Comparison of ENCODE assay signal across 19 mouse cellular contexts in genomic region chr5:106710085-106710409, GRCm38 (mm10). TPM values are rescaled to one million over a fixed set of nuclear protein-coding genes. Genes with fewer than 3 reads are reported as not detected.
DNase-seq lines count a peak whose midpoint lies in the region; ATAC-seq and TF ChIP-seq lines count a peak whose summit lies in the region.
"Had no signal": no experiment of that assay in that cellular context is flagged by ENCODE, and none has a peak within 500 bp of the region (broad histone marks: within the 10 kb centered on the region; RNA-seq: fewer than 3 reads in every experiment).

No protein-coding gene starts in this region.

- TF ChIP-seq EP300 in heart, adult 2 months (IDR thresholded peaks at IDR 0.05; ENCODE audit: insufficient read depth, low read depth, low read length), result no peak

- H3K4me3 ChIP-seq in heart, embryonic 11.5 days (ENCODE audit: low read depth, low read length), result peak overlapping the region; percentile 4; the same call in 1 of the 2 replicates
- no peak overlapping the region for H3K4me3 ChIP-seq in heart, adult 2 months
- no peak overlapping the region for H3K4me3 ChIP-seq in lung, embryonic 16.5 days (ENCODE audit: low read length)
- no peak overlapping the region for H3K4me3 ChIP-seq in intestine, embryonic 15.5 days (replicated peaks)
- H3K4me3 ChIP-seq: embryonic facial prominence, embryonic 13.5 days; gastrocnemius, adult 2 months; hindbrain, embryonic 13.5 days; limb, embryonic 13.5 days; megakaryocyte, embryonic 14.5 days; myocyte had no signal

- no peaks in the 10 kb centered on the region for H3K36me3 ChIP-seq in heart, embryonic 11.5 days (ENCODE audit: control insufficient read depth, insufficient read depth, low read length)
- H3K36me3 ChIP-seq in heart, adult 2 months (ENCODE audit: control insufficient read depth, insufficient read depth, low read length), result no peaks in the 10 kb centered on the region
- no peaks in the 10 kb centered on the region for H3K36me3 ChIP-seq in lung, embryonic 16.5 days (ENCODE audit: control insufficient read depth, insufficient read depth, low read length)
- no peaks in the 10 kb centered on the region for H3K36me3 ChIP-seq in intestine, embryonic 15.5 days
- H3K36me3 ChIP-seq: embryonic facial prominence, embryonic 13.5 days; hindbrain, embryonic 13.5 days; limb, embryonic 13.5 days had no signal

- no peak for DNase-seq in heart, adult 2 months
- no peak for DNase-seq in lung, postnatal 36 days
- DNase-seq in spleen, postnatal 36 days (ENCODE audit: low spot score in 2 of 2), result no peak
- no peak for DNase-seq in left cerebral cortex, postnatal 4 days
- DNase-seq: adrenal gland, postnatal 25 days; gastrocnemius, adult 2 months; kidney, adult 18-20 months; kidney, postnatal 25 days; right cerebral cortex, adult 18-20 months had no signal

- no peaks in the 10 kb centered on the region for H3K9me3 ChIP-seq in heart, embryonic 11.5 days (replicated peaks; ENCODE audit: control insufficient read depth, low read length)
- no peaks in the 10 kb centered on the region for H3K9me3 ChIP-seq in lung, embryonic 16.5 days (ENCODE audit: control insufficient read depth, low read length)
- no peaks in the 10 kb centered on the region for H3K9me3 ChIP-seq in intestine, embryonic 15.5 days
- H3K9me3 ChIP-seq: embryonic facial prominence, embryonic 13.5 days; hindbrain, embryonic 13.5 days; limb, embryonic 13.5 days; megakaryocyte, embryonic 14.5 days had no signal

- no peaks in the 10 kb centered on the region for H3K27me3 ChIP-seq in heart, embryonic 11.5 days (ENCODE audit: control insufficient read depth, insufficient read depth, low read length)
- no peaks in the 10 kb centered on the region for H3K27me3 ChIP-seq in heart, adult 2 months (ENCODE audit: control insufficient read depth, insufficient read depth, low read length)
- no peaks in the 10 kb centered on the region for H3K27me3 ChIP-seq in lung, embryonic 16.5 days (ENCODE audit: control insufficient read depth, insufficient read depth, low read depth, low read length)
- no peaks in the 10 kb centered on the region for H3K27me3 ChIP-seq in intestine, embryonic 15.5 days (replicated peaks)
- H3K27me3 ChIP-seq: embryonic facial prominence, embryonic 13.5 days; hindbrain, embryonic 13.5 days; limb, embryonic 13.5 days had no signal

- TF ChIP-seq CTCF in heart, adult 2 months (IDR thresholded peaks at IDR 0.05), result no peak

- intact Hi-C loops in heart, adult 2 months (cut with DNase I), result no loop called here
- intact Hi-C loops in left cerebral cortex, postnatal 4 days (cut with DNase I), result no loop called here

- H3K4me2 ChIP-seq in heart, embryonic 11.5 days, result peak overlapping the region; percentile 49
- H3K4me2 ChIP-seq in lung, embryonic 16.5 days (ENCODE audit: low read depth, low read length), result no peak overlapping the region
- H3K4me2 ChIP-seq in intestine, embryonic 15.5 days (replicated peaks), result peak overlapping the region; percentile 31; the same call in 1 of the 2 replicates
- H3K4me2 ChIP-seq: embryonic facial prominence, embryonic 13.5 days; hindbrain, embryonic 13.5 days; limb, embryonic 13.5 days had no signal

- no peaks in the 10 kb centered on the region for H3K79me2 ChIP-seq in heart, adult 2 months (replicated peaks; ENCODE audit: control insufficient read depth, insufficient read depth, low read length)

- peaks cover 32% of the 10 kb centered on the region for H3K4me1 ChIP-seq in heart, embryonic 11.5 days (ENCODE audit: control insufficient read depth, insufficient read depth, low read length)
- no peaks in the 10 kb centered on the region for H3K4me1 ChIP-seq in heart, adult 2 months (ENCODE audit: control insufficient read depth, insufficient read depth, low read length)
- H3K4me1 ChIP-seq in lung, embryonic 16.5 days (replicated peaks; ENCODE audit: control insufficient read depth, insufficient read depth, low read length), result peaks cover 24% of the 10 kb centered on the region
- peaks cover 10% of the 10 kb centered on the region; the same call in 1 of the 2 replicates for H3K4me1 ChIP-seq in intestine, embryonic 15.5 days (replicated peaks)

- peak overlapping the region; percentile 48; the same call in 1 of the 2 replicates for H3K9ac ChIP-seq in heart, embryonic 11.5 days (ENCODE audit: low read depth, low read length)
- no peak overlapping the region for H3K9ac ChIP-seq in heart, adult 2 months (ENCODE audit: low read depth, low read length)
- no peak overlapping the region for H3K9ac ChIP-seq in lung, embryonic 16.5 days (ENCODE audit: low read length)
- H3K9ac ChIP-seq in intestine, embryonic 15.5 days, result no peak overlapping the region
- H3K9ac ChIP-seq: embryonic facial prominence, embryonic 13.5 days; hindbrain, embryonic 13.5 days; limb, embryonic 13.5 days had no signal

- TF ChIP-seq POLR2A in heart, adult 2 months (IDR thresholded peaks at IDR 0.05; ENCODE audit: insufficient read depth, low read depth, low read length), result no peak

- 14% methylated on average over 2 of the region's 2 CpGs for WGBS in heart, embryonic 11.5 days (ENCODE audit: insufficient replicate concordance)
- WGBS in heart, adult 2 months, result 20% methylated on average over 2 of the region's 2 CpGs
- WGBS in lung, embryonic 16.5 days, result 36% methylated on average over 2 of the region's 2 CpGs
- WGBS in intestine, embryonic 15.5 days, result 47% methylated on average over 2 of the region's 2 CpGs

- no peak for ATAC-seq in heart, embryonic 11.5 days (replicated peaks; ENCODE audit: insufficient number of reproducible peaks, low FRiP score, low TSS enrichment)
- no peak for ATAC-seq in lung, embryonic 16.5 days (ENCODE audit: low read depth)
- ATAC-seq in intestine, embryonic 15.5 days, result no peak
- peak; percentile 6; the same call in 1 of the 2 replicates for ATAC-seq in megakaryocyte-erythroid progenitor cell, adult 5-6 weeks (replicated peaks; ENCODE audit: low FRiP score, low TSS enrichment, poor library complexity, severe bottlenecking)
- ATAC-seq: forebrain, embryonic 14.5 days had no signal

- H3K27ac ChIP-seq in heart, embryonic 11.5 days (ENCODE audit: low read depth, low read length), result peak overlapping the region; percentile 52; the same call in 1 of the 2 replicates
- H3K27ac ChIP-seq in heart, adult 2 months, result no peak overlapping the region
- peak overlapping the region; percentile 64 for H3K27ac ChIP-seq in lung, embryonic 16.5 days (ENCODE audit: low read length)
- H3K27ac ChIP-seq in intestine, embryonic 15.5 days, result no peak overlapping the region
- H3K27ac ChIP-seq: embryonic facial prominence, embryonic 13.5 days; gastrocnemius, adult 2 months; hindbrain, embryonic 13.5 days; limb, embryonic 13.5 days had no signal

RNA-seq across cellular contexts. Expression of gene Zfp644, which starts 13.0 kb away (rescaled TPM):
- polyA plus RNA-seq in heart, embryonic 11.5 days (2014; fragmentation: Nextera tagmentation; extraction: Ambion mirVana), result 57.5 and 82.8 TPM in 2 replicates
- total RNA-seq in heart, adult 2 months (2021), result 10 to 100 TPM; 53.7 to 58.9 TPM
- 9.5 and 20.1 TPM in 2 replicates for polyA plus RNA-seq in heart, adult 2 months (2012; rRNA removed)
- polyA plus RNA-seq in lung, embryonic 16.5 days (2015; fragmentation: Nextera tagmentation; extraction: Ambion mirVana), result 61.5 and 65.4 TPM in 2 replicates
- polyA plus RNA-seq in intestine, embryonic 15.5 days (2015; fragmentation: Nextera tagmentation; extraction: Ambion mirVana), result 41.8 and 55.7 TPM in 2 replicates
- 96.0 and 98.1 TPM in 2 replicates for total RNA-seq in megakaryocyte-erythroid progenitor cell, adult 5-6 weeks (2014; fragmentation: Nextera tagmentation)
- 75.3 and 86.9 TPM in 2 replicates for total RNA-seq in megakaryocyte-erythroid progenitor cell, adult 5-6 weeks (2017)
- 100 to 1,000 TPM; 106 to 109 TPM for total RNA-seq in left cerebral cortex, postnatal 4 days (2021)

Comparison
In these comparisons a context has a peak if more than half of its experiments do, and no peak if none do; other contexts are left out.
1. H3K27ac ChIP-seq: peak in heart, embryonic 11.5 days (single experiment) and lung, embryonic 16.5 days (single experiment); none in heart, adult 2 months (single experiment) and intestine, embryonic 15.5 days (single experiment).